Mouse (Mus musculus) heart, adult 18-20 months (tissue): ENCODE results near the gene Chn1. TPM values are rescaled to one million over a fixed set of nuclear protein-coding genes. Genes with fewer than 3 reads are reported as not detected.

Experiments used
- DNase-seq, 2 experiments: peaks; one replicate each; pipeline ENCODE4 v3.0.0; 2021 to 2022; ENCODE audit warnings: mixed read lengths in 1 of 2
- total RNA-seq, 2 experiments: library from RNA; stranded (reverse); gene quantifications; 2 replicates each; pipeline ENCODE4 v1.2.3; 2021

Chn1 gene
- total RNA-seq, 2 experiments from 2014 or later, result 33.5 to 36.7 TPM

DNA sequence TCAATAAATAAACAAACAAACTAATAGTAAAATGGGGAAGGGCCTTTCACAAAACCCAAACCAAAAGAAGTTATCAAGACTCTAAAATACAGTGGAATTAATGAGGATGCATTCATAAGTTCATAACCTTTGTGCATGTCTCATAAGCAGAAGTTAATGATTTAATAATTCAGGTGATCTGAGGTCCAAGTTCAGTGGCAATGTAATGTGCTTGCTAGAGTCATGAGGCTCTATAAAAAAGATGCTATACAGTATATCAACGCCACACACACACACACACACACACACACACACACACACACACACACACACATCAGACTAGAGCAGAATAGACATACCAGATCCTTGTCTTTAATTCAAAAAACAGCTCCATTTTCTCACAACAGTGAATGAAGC lies 28.8 kb downstream of the Chn1 start:
- no peak for DNase-seq

DNA sequence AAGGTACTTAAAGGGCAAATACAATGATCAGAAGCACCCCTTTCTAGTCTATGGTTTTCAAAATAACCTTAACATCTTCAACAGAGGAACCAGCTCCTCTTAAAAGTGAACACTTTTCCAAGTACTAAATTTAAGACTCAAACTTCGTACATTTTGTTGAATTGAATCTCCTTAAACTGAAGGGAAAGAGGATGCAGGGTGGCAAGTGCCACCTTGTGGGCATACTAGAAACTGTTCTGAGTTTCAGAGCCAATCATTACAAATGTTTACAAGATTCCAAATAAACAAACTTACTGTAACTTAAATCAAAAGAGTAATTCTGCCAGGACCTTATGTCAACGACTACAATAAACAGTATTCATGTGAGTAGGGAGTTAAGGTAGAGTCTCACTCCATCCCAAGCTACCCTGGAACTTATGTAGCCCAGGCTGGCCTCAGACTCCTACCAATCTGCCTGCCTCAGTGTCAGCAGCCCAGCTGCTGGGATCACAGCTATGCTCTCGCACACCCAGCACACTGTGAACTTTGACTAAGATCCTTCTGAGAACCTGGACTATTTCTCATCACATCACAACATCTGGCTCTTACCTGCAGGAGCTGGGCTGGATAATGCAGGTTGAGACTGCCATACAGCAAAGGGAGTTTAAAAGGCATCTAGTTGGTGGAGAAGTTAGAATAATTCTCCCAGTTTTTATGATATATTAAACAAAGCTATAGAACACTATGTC lies 29.3 kb downstream of the Chn1 start:
- DNase-seq, result peak in 1 of 2 experiments; percentile 37

DNA sequence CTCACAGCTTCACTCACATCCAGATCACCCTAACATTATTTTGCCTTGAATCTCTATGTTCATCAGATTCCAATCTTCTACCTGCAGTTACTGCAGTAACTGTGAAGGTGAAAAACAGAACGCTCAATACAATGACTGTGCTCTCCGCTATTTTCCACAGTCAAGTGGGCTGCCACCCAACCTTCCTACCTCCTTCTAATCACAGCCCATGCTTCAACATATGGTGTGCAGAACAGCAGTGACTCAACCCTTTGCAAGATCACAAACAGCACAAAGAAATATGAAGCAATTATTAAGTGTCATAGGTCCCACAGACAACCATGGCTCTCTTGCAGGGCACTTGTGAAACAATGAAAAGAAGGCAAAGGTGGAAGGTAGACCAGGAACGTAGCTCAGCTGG lies 33.9 kb downstream of the Chn1 start:
- no peak for DNase-seq

- DNase-seq, result no peak
Measured at GRCm38 (mm10) chr2:73727868-73728267, 47.3 kb downstream of the Chn1 start.

- no peak for DNase-seq
Measured at GRCm38 (mm10) chr2:73724934-73725333, 50.2 kb downstream of the Chn1 start.

DNA sequence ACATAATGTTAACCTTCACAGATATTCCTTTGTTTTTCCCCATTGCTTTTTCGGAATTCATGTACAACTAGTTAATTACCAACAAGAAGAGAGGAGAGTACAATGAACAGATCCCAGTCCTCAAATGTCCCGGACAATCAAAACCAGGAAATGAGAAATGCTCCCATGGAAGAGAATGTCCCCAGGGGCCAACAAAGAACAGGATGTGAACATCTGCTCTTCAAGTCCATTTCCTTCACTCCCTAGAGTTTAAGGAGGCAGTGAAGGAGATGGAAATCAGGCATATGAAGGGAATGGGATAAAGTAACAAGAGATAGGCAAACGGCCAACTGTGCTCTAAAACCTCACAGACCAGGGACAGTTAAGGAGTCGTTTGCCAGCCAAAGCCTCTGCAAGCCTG lies 53.3 kb downstream of the Chn1 start:
- peak; percentile 68 to 73 for DNase-seq

GRCm38 (mm10) chr2:73712481-73712880 lies 62.7 kb downstream of the Chn1 start:
- no peak for DNase-seq

GRCm38 (mm10) chr2:73693045-73693444 lies 82.1 kb downstream of the Chn1 start:
- DNase-seq, result no peak

DNA sequence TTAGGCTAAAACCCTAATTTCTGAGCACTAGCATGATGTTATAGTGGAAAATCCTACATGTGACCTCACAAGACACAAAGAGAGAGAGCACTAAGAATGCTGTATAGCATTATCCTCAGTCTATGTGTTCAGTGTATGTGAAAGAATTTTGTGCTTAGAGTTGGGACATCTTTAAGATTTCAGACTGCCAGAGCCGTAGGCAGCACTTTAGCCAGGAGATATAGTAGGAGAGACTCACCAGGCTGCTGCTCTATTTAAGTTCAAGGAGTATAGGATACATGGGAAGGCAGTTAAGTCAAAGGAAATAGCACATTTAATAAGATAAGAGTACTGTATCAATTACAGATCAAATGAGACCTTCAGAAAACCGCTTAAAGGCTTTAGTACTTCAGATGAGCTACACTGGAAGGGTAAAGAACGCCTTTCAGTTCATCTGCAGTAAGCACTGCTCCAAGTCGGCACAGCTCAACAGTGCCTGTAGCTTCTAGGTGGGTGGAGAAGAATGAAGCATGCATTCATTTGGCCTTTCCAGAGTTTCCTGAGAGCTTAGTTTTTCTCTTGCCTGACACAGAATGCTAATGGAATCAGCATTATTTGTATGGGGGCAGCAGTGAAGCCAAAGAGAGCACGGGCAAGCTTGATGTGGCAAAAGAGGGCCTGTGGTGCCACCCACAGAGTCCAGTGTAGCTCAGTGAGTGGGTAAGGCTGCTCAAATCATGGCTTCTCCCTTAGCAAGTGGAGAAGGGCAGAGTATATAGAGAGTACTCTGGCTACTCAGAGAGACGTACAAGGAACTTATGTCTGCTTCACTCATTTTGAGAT lies 84.2 kb downstream of the Chn1 start:
- DNase-seq, result no peak

DNA sequence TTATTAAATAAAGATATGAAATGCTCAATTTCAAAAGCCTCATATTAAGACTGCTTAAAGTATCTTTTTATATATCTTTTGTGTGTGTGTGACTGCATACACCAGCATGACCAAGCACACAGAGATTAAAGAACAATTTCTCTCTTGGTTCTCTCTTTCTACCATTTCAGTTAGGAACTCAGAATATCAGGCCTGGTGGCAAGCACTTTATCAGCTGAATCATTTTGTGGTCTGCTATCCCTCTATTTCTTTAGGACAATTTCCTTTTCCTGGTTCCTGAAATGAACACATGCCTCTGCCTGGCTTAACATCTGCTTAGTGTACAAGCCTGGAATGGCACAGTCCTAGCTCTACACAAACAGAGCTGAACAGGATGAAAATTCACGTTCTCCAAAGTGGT lies 92.6 kb downstream of the Chn1 start:
- no peak for DNase-seq

- peak; percentile 45 to 47 for DNase-seq
Measured at GRCm38 (mm10) chr2:73680425-73681027, 94.6 kb downstream of the Chn1 start.

DNA sequence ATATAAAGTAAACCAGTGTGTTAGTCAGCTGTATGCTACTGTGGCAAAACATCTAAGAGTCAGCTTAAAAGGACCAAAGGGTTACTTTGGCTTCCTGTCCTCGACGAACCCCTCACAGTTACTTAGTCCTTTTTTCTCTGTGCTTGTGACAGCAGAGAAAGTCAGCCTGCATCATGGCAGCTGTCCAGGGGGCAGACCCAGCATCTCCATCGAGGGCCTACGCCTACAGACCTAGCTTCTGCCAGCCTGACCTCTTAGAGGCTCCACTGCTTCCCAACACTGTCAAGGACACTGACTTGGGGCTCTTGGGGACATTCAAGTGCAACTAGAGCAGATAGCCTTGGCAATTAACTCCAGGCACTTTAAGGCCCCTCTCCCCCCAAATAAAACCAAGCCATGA lies 106.5 kb downstream of the Chn1 start:
- peak in 1 of 2 experiments; percentile 7 for DNase-seq

DNA sequence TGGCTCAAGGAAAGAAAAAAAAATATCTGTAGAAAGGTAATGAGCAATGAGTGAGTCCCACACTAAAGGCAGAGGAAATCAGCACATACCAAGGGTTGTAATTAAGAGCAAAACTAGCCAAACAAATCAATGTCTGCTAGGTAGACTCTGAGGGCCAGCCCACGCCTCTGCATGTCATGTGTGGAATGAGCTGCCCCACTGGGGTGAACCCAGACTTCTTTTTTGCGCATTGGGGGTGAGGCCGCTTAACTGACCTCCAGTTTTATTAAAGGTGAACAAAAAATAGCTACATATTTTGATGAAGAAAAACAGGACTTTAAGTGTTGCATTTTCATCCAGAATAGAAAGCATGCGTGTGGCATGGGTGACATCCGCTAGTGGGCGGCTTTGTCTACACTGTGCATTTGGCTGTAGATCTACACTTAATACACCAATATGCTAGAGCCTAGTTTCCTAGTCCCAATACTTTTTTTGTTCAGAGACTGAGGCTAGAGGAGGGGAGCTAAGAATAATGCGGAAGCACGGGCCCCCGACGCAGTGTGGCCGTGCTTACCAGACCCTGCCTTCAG lies 114.5 kb downstream of the Chn1 start:
- no peak for DNase-seq

DNA sequence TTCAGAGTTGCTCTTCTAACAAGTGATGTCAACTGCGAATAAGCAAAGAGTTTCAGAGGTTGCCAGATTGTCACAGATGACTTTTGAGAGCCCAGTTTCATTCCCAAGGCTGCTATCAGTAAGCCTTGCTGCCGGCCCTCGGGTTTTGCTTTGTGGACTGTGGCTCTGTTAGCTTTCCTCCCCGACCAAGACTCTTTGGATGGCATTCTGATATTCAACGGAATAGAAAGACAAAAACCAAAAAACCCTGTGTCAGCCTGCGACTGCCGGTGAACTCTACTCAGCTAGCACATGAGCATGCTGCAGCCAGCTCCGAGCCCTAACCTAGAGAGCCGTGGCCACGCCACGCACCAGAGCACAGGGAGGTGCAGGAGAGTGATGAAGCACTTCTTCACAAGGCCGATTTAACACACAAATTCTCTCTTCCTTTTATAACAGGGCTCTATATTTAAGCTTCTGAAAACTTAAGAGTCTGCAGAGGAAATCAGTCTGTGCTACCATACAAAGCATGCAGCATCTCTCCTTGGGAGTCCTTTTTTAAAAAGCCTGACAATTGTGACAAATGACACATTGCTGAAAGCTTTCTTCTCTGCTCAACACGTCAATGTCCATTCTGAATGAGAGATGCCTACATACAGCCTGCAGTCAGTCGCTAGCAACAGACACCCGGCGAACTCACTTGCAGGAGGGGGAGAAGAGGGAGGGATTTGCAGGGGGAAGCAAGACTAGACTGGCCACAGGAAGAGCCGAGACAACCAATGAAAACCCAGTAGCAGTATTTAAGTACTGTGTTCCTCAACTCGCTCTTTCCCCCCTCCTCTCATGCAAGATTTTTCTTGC lies 115.2 kb downstream of the Chn1 start:
- DNase-seq, result peak; percentile 33 to 41

DNA sequence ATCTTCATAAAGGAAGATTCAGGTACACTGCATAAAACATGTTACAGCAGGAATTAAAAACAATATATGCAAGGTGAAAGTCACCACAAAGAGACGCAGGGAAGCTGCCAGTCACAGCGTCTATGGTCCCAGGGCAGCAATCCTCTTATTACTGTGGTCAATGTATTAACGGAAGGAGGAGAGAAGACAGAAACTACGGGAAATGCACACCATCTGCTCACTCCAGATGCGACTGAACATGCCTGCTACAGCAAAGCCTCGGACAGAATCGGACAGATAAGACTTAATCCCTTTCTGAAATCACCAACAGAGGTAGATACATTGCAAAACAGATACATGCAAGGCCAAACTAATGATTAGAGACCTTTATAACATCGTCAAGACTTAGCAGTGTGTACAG lies 116.1 kb downstream of the Chn1 start:
- DNase-seq, result no peak

DNA sequence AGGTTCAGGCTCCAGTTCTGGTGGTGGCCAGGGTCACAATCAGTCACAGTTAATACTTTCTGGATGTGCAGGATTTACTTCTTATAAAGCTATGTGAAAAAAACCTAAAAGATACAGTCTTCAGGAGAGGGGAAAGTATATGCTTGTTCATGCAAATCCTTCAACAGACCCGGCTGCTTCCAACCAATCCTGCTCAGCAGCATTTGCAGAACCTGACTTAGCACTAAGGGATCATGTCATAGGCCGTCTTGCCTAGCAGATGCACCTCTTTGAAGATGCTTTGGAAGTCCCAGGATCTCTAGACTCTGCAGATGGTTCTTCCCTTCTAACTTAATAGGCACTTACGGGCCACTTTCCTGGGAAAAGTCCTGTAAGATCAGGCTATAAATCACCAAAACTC lies 117.2 kb downstream of the Chn1 start:
- no peak for DNase-seq

- peak; percentile 61 to 64 for DNase-seq
Measured at GRCm38 (mm10) chr2:73657151-73657550, 118.0 kb downstream of the Chn1 start.

- DNase-seq, result no peak
Measured at GRCm38 (mm10) chr2:73655663-73656062, 119.5 kb downstream of the Chn1 start.

DNA sequence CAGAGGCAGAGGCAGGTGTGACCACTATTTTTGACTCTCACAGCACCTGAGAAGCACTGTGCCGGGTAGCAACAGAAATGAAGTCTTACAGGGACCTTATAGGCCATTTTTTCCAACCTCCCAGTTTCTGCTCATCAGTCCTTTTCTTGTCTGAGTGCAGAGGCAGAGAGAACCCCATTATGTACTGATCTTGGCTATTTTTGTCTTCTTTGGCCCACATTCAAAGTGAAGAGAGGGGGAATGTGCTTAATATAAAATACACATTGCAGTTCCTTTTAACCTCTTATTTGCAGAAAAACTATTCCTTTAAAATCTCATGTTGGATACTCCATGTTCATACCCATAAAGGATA lies 120.3 kb downstream of the Chn1 start:
- no peak for DNase-seq

DNA sequence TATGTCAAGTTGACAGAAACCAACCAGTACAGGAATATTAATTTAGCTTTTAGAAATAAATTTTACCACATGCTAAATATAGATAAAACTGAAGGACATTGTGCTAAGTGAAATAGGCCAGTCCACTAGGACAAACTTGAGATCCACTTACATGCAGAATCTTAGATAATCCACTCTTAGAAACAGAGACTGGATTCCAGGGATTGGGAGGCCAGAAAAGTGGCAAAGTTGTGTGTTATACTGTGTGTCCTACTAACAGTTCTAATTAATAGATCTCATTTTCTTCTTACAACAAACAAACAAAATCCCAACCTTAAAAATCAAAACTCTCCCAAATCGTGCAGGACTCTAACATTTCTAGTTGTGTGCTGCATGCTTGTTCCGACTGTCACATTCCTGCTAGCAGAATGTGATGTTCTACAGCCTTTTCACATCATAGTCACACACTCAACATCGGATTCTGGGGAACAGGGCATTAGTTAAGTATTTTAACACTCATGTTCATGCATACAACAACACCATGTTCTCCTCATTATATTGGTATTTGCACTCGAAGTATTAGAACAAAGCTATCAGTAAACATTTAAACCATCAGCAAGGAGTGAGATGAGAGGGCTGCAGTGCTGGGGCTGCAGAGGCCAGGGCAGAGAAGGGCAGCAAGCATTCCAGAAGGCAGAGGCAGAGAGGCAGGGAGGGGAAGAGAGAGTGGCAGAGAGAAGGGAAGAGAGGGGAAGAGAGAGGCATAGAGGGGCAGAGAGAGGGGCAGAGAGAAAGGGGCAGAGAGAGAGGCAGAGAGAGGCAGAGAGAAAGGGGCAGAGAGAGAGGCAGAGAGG lies 120.9 kb downstream of the Chn1 start:
- DNase-seq, result no peak

- no peak for DNase-seq
Measured at GRCm38 (mm10) chr2:73637688-73638087, 137.5 kb downstream of the Chn1 start.
